Mouse (Mus musculus) cerebellum, postnatal 4 days (tissue): ENCODE results near the gene Macrod2.
A peak's percentile ranks its signal among the peaks of the same experiment; 100 is the strongest.

Experiments used
- DNase-seq, 2 experiments: peaks; one replicate each; pipeline ENCODE4 v3.0.0; 2022; ENCODE audit warnings: low spot score in 2 of 2, mixed read lengths in 1 of 2

Macrod2 gene

GRCm38 (mm10) chr2:140395179-140395578 is at the start of gene Macrod2:
Gene Macrod2 (plus strand): TSS chr2:140395309.
- peak; percentile 90 to 98 for DNase-seq

DNA sequence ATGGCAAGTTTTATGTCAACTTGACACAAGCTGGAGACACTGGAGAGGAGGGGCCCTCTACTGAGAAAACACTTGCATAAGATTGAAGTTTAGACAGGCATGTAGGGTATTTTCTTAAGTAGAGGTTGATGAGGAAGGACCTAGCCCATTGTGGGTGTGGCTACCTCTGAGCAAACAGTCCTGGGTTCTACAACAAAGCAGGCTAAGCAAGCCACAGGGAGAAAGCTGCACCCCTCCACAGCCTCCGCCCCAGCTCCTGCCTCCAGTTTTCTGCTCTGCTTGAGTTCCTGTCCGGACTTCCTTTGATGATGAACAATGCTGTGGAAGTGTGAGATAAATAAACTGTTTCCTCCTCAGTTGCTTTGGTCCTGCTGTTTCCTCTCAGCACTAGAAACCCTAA is 35.2 kb upstream of the Macrod2 start:
- no peak for DNase-seq

DNA sequence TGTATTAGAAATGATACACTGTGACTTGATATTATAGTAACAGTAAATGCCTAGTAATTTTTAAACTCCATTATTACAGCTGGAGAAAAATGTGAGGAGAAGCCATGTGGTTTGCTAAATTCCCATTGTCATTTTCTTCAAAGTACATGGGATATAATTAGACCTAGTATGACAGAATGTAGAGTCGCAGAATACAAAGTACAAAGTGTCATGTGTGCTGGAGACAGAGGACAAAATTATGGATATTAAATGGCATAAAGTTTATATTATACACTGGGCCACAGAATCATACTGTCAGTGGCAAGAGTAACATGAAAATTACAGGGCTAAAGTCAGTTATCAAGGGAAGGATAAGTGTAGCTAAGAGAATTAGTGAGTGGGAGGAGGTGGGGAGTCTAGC is 30.3 kb upstream of the Macrod2 start:
- DNase-seq: no peak

- DNase-seq: no peak
These were observed 5.6 kb upstream of the Macrod2 start, which contains the start of gene Sel1l2 for GRCm38 (mm10) chr2:140389525-140389924. Gene Sel1l2 (minus strand): TSS chr2:140389706.

DNA sequence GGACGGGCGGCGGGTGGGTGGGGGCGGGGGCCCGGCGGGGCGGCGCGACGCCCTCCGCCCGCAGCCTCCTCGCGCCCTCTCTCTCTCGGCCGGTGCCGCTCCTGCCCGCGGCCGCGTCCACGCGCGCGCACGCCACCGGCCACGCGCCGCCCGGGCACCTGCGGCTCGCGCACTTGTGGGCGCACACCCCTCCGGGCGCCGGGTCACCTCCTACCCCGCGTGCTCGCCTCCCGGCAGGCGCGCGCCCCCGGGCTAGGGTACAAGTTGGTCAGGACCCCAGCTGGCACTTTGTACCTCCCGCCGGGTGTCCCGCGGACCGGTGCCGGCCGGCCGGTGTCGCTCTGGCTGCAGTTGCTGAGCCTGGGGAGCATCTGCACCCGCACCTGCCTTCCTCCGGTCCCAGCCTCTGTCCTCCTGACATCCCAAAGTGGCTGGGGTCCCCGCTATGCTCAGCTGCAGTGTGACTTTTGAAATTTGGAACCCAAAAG is 679 bp downstream of the Macrod2 start:
- DNase-seq: peak in 1 of 2 experiments; percentile 49

DNA sequence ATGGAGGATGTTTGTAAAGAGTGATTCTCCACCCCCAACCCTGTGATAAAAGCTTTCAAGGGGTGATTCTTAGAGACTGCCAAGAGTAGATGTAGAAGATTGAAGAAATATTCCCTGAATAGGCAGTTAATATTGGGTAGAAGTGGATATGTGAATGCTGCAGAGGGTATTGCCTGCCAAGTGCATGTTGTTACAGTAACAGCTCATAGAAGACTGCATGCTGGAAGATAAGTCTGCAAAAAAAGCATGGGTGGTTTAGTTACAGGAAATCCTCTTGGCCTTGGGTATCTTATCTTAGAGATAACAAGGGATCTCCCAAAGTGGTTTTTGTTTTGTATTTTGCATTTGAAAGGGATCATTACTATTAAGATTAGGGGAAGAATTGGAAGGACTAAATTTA is 30.7 kb downstream of the Macrod2 start:
- DNase-seq: no peak

- no peak for DNase-seq
These were observed 32.2 kb downstream of the Macrod2 start for GRCm38 (mm10) chr2:140427283-140427682.

GRCm38 (mm10) chr2:140439081-140439480 is 44.0 kb downstream of the Macrod2 start:
- DNase-seq: no peak

GRCm38 (mm10) chr2:140448636-140449035 is 53.5 kb downstream of the Macrod2 start:
- DNase-seq: no peak

- DNase-seq: no peak
These were observed 80.7 kb downstream of the Macrod2 start for GRCm38 (mm10) chr2:140475770-140476169.

DNA sequence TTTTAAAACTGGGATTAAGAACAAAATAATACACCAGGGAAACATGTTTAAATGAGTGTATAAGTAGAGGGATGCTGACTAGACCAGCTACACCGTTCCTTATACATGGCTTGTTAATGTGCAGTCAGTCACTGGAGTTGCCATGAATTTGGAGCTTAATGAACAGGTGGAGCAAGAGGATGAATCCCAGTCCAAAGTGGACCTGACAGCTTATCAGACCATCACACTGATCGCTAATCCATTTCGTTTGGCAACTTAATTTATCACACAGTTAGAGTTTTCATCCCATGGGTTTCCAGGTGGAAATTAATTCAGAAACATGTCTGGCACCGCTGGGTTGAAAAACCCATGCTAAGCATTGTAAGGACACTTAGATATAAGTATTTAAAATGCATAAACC is 81.8 kb downstream of the Macrod2 start:
- DNase-seq: no peak

DNA sequence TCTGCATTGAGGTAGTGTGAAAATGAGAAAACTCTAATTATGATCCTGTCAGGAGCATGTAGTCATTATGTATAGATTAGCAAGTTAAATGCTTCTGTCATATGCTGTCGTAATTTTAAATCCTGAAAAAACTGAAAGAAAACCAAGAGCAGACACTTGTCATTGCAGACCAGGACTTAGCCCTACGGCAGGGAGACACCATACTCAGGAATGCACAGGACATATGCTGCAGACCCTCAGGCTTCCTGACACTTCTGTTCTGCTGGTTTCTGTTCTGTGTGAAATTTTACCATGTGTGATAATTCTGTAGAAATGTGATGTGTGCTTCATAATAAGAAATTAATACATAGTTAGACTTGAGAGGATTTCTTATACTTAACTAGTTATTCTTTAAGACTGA is 87.5 kb downstream of the Macrod2 start:
- no peak for DNase-seq

GRCm38 (mm10) chr2:140497688-140498087 is 102.6 kb downstream of the Macrod2 start:
- DNase-seq: no peak

DNA sequence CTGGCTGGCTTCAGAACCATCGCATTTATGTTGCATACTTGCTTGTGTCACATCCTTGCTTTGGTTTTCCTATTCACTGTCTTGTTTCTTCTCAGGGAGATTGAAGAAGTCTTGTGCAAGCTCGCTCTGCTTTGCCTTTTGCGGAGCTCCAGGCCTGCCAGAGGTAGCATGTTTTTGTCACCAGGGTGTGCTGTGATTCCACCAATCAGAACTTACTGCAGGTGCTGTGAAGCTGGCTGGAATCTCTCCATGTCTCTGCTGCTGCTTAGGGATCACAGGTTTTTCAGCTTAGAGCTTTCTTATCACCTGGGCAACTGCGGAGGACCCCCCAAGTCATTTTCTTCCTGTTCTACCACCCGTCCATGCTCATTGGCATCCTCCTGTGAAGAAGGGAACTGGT is 105.8 kb downstream of the Macrod2 start:
- peak in 1 of 2 experiments; percentile 45 for DNase-seq

DNA sequence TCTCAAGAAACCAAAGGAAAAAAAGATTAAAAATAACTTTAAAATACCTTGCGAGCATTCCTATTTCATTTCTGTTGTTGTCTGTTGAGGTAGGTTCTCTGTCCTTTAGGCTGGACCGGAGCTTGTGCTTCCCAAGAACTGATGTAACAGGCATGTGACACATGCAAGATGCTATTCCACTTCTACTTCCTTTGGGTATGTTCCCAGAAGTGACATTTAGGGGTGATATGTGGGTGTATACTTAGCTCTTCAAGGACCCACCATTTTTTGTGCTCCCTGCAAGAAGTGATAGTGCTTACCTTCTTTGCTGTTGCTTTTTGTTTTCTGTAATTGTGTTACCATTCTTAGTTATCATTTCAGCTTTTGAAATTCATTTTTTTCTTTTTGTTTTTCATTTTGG is 126.4 kb downstream of the Macrod2 start:
- DNase-seq: no peak

- no peak for DNase-seq
These were observed 135.1 kb downstream of the Macrod2 start for GRCm38 (mm10) chr2:140530214-140530613.

DNA sequence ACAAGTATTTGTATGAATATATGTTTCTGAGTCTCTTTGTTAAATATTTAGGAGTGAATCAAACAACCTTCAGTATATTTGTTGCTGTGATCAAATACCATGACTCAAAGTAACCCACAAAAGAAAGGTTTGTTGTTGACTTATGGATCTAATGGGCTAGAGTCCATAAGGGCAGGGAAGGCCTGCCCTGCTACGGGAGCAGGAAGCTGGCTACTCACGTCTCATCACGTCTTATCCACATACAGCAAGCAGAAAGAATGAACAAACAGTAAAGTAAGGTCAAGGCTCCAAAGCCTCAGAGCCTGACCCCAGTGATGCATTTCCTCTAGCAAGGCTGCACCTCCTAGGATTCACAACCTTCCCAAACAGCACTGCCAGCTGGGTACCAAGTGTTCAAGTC is 136.9 kb downstream of the Macrod2 start:
- DNase-seq: no peak

GRCm38 (mm10) chr2:140532859-140533519 is 137.9 kb downstream of the Macrod2 start:
- no peak for DNase-seq

- no peak for DNase-seq
These were observed 138.5 kb downstream of the Macrod2 start for GRCm38 (mm10) chr2:140533621-140534020.

DNA sequence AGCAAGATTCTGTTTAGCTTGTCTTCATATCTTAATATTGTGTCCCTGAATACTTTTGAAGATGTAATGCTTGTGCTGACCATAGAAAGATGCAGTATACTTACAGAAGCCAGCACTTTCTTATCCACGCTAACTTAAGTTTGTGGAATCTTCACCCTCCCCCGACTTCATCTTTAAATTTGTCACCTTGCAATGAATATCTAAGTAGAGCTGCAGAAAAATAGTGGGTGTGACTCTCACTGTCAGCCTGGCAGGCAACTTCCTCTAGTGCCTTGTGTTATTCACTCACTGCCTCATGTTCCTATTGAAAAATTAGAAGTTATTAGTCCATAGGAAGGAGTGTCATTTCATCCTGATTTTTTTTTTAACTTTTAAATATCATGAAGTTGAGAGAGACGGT is 139.5 kb downstream of the Macrod2 start:
- DNase-seq: no peak

DNA sequence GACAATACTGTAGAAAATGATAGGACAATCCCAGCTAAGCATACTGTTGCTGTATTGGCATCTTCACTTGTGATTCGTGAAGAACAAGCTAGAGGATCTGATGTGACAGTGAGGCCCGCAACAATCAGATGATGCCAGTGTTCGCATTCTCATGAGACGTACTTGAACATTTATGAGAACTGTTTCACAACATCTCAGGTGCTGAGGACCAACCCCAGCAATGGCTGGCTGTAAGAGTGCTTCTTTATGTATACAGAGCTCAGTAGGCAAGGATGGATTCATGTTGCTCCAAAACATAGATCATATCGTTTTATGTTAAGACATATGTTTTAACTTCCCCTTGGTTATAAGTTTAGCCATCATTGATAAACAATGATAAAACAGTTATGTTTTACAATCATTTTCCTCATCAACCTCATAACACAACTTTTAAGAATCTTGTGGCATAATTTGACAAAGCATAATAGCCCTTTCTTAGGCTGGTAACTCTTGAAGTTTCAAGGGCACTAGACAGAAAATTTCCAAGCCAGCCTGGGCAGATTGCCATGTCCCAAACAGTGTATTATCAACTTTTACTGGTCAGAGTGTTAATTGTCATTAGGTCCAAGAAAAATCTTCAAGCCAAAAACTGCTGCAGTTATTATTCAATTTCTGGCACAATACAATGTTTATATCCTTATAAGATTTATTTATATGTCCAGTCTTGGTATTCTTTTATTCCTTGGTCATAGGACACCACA is 140.9 kb downstream of the Macrod2 start:
- no peak for DNase-seq

DNA sequence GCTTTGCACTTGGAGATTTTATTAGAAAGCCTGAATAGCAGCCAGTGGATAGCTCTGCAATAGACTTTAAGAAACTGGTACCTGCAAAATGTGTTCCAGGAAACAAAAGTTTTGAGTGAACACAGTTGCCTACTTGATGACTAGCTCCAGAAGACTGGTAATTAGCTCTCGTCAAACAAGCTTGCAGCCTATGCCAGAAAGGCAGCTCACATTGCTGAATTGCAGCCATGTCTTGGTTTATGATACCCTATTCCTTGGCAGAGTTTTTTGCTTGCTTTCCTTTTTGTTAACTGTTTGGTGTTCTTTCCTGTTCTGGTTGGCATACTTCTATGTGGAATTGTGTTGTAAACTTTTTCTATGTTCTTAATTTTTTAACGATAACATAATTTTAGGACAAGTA is 154.2 kb downstream of the Macrod2 start:
- no peak for DNase-seq

DNA sequence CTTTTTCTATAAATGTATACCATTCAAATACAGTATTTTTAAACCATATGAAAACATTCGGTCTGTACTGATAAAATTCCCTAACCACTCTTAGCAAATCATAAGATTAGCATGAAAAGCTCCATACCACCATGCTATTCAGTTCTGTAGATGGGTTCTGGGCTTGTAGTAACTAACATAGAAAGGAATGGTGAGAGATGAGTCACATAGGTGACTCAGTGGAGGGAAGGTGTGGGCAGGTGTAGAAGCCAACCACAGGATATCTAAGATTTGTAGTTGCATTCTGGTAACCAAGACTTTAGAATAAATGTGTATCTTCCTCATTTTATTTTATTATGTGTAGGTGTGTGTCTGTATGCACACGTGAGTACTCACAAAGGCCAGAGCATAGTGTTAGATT is 166.3 kb downstream of the Macrod2 start:
- no peak for DNase-seq
